Mouse (Mus musculus): ENCODE data around the gene Cp. TPM values are rescaled to one million over a fixed set of nuclear protein-coding genes. Genes with fewer than 3 reads are reported as not detected.
"Not testable (repeated sequence)": the region's sequence is repeated elsewhere in the genome, so short reads cannot be mapped to it uniquely, and the experiment has no call there.

Gene Cp
- polyA plus RNA-seq, 1 experiment from 2014 or later, result 1.4 TPM

DNA sequence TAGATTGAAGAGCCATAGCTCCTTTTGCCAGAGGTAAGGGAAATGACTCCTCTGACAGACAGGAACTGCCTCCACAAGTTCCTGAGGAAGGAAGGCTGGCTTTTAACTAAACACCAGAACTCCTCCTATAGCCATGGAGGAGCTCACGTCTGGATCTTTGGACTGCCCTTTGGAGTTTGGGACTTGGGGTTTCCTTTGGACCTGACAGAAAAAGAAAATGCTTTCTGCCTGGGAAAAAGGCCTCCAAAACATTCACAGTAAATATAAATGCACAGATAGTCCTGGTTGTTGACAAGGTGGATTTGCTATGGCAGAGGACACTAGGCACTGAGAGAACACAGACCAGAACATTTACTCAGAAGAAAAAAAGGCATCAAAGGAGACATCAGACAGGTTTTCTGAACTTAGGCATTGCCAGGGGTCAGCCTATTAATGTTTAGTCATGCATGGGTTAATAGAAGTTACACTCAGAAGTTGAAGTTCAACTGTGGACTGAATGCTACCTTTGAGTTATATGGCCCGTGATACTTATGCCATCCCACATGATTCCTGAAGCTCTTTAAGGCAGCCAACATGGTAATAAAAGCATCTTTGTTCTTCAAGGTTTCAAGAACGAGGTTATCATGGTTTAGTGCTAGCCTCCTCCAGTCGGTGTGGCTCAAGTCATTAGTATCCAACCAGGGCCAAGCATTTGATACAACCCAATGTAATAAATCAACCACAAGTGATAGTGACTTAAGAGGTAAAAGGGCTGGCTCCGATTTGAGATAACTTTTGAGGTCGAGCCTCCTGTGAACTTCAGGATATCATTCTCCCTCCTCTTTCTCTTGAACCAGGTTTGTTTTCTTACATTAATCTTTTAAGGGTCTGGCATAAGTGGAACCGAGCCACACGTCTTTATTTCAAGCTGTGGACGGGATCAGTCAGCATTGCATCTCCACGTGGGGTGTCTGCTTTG, 77.2 kb downstream of the Cp start:
- Histone ChIP-seq H3K27ac (replicated peaks) (no peak overlapping the region; the same call in 1 of the 2 replicates), H3K27me3 (ENCODE audit: control insufficient read depth, insufficient read depth, low read length) (no peaks in the 10 kb centered on the region), H3K9ac (ENCODE audit: low read length) (peak overlapping the region; percentile 67), H3K36me3 (ENCODE audit: control insufficient read depth, insufficient read depth, low read length) (no peaks in the 10 kb centered on the region), H3K4me3 (ENCODE audit: low read depth, low read length) (peak overlapping the region; percentile 76), H3K4me2 (replicated peaks; ENCODE audit: low read depth) (peak overlapping the region; percentile 67), H3K9me3 (ENCODE audit: control insufficient read depth, low read length) (no peaks in the 10 kb centered on the region), H3K4me1 (replicated peaks; ENCODE audit: control insufficient read depth, insufficient read depth) (no peaks in the 10 kb centered on the region)
- DNase-seq (ENCODE audit: low spot score), result no peak
- ATAC-seq (ENCODE audit: low FRiP score, low TSS enrichment), result no peak
- no peak for TF ChIP-seq EP300 (optimal IDR thresholded peaks at IDR 0.05)
- TF ChIP-seq CTCF (IDR thresholded peaks at IDR 0.05; ENCODE audit: low read depth), result no peak
- WGBS, result 10% methylated on average over 10 of the region's 10 CpGs

- WGBS, result under 1% methylated on average over 47 of the region's 47 CpGs
- Histone ChIP-seq H3K36me3 (ENCODE audit: control insufficient read depth, insufficient read depth, low read length) (no peaks in the 10 kb centered on the region), H3K4me1 (replicated peaks; ENCODE audit: control insufficient read depth, insufficient read depth) (no peaks in the 10 kb centered on the region), H3K27me3 (ENCODE audit: control insufficient read depth, insufficient read depth, low read length) (no peaks in the 10 kb centered on the region), H3K9me3 (ENCODE audit: control insufficient read depth, low read length) (no peaks in the 10 kb centered on the region), H3K4me3 (ENCODE audit: low read depth, low read length) (peak within 1 kb of the TSS; percentile 76), H3K9ac (ENCODE audit: low read length) (peak within 1 kb of the TSS; percentile 67), H3K27ac (replicated peaks) (peak within 1 kb of the TSS; percentile 80; the same call in 1 of the 2 replicates), H3K4me2 (replicated peaks; ENCODE audit: low read depth) (peak within 1 kb of the TSS; percentile 67)
- peak; percentile 88 for DNase-seq (ENCODE audit: low spot score)
- peak; percentile 99 for ATAC-seq (ENCODE audit: low FRiP score, low TSS enrichment)
- TF ChIP-seq CTCF (IDR thresholded peaks at IDR 0.05; ENCODE audit: low read depth) (peak; percentile 24; the same call in 1 of the 2 replicates), EP300 (optimal IDR thresholded peaks at IDR 0.05) (no peak)
These were observed 78.0 kb downstream of the Cp start, which contains the start of gene Hps3 for GRCm38 (mm10) chr3:20034719-20035404. Gene Hps3, minus strand, starts transcription at chr3:20035315.

- 78% methylated on average over 4 of the region's 4 CpGs for WGBS
- no peaks in the 10 kb centered on the region for H3K4me1 ChIP-seq (replicated peaks; ENCODE audit: control insufficient read depth, insufficient read depth)
- H3K4me3 ChIP-seq (ENCODE audit: low read depth, low read length), result no peak overlapping the region
- H3K9me3 ChIP-seq (ENCODE audit: control insufficient read depth, low read length), result no peaks in the 10 kb centered on the region
- no peak for ATAC-seq (ENCODE audit: low FRiP score, low TSS enrichment)
- H3K9ac ChIP-seq (ENCODE audit: low read length), result no peak overlapping the region
- no peak for TF ChIP-seq CTCF (IDR thresholded peaks at IDR 0.05; ENCODE audit: low read depth)
- no peak for TF ChIP-seq EP300 (optimal IDR thresholded peaks at IDR 0.05)
- H3K4me2 ChIP-seq (replicated peaks; ENCODE audit: low read depth), result no peak overlapping the region
- H3K27ac ChIP-seq (replicated peaks), result no peak overlapping the region
- H3K36me3 ChIP-seq (ENCODE audit: control insufficient read depth, insufficient read depth, low read length), result no peaks in the 10 kb centered on the region
- no peak for DNase-seq (ENCODE audit: low spot score)
- no peaks in the 10 kb centered on the region for H3K27me3 ChIP-seq (ENCODE audit: control insufficient read depth, insufficient read depth, low read length)
These were observed 79.2 kb downstream of the Cp start for GRCm38 (mm10) chr3:20036069-20036468.

- ATAC-seq (ENCODE audit: low FRiP score, low TSS enrichment); H3K9me3 ChIP-seq (ENCODE audit: control insufficient read depth, low read length); H3K4me3 ChIP-seq (ENCODE audit: low read depth, low read length); H3K9ac ChIP-seq (ENCODE audit: low read length); H3K27me3 ChIP-seq (ENCODE audit: control insufficient read depth, insufficient read depth, low read length); H3K27ac ChIP-seq (replicated peaks); H3K4me2 ChIP-seq (replicated peaks; ENCODE audit: low read depth); H3K4me1 ChIP-seq (replicated peaks; ENCODE audit: control insufficient read depth, insufficient read depth); H3K36me3 ChIP-seq (ENCODE audit: control insufficient read depth, insufficient read depth, low read length); DNase-seq (ENCODE audit: low spot score): not testable (repeated sequence)
- WGBS, result 91% methylated on average over 7 of the region's 7 CpGs
These were observed 84.6 kb downstream of the Cp start for GRCm38 (mm10) chr3:20041461-20041860.

- not testable (repeated sequence) for H3K4me2 ChIP-seq (replicated peaks; ENCODE audit: low read depth); H3K9ac ChIP-seq (ENCODE audit: low read length); H3K27me3 ChIP-seq (ENCODE audit: control insufficient read depth, insufficient read depth, low read length); H3K4me3 ChIP-seq (ENCODE audit: low read depth, low read length); H3K4me1 ChIP-seq (replicated peaks; ENCODE audit: control insufficient read depth, insufficient read depth); H3K9me3 ChIP-seq (ENCODE audit: control insufficient read depth, low read length); H3K27ac ChIP-seq (replicated peaks); DNase-seq (ENCODE audit: low spot score); H3K36me3 ChIP-seq (ENCODE audit: control insufficient read depth, insufficient read depth, low read length); ATAC-seq (ENCODE audit: low FRiP score, low TSS enrichment)
- WGBS, result 55% methylated on average over 3 of the region's 3 CpGs
These were observed 87.9 kb downstream of the Cp start for GRCm38 (mm10) chr3:20044736-20045135.
